Mouse (Mus musculus) testis, adult 2 months (tissue): ENCODE data around the gene Akip1.

ENCODE experiments used
- CTCF ChIP-seq: fragments of 200-500 bp; IDR thresholded peaks from 2 replicates; pipeline ENCODE4 v1.5.1; 2012; ENCODE audit warnings: low read depth, mild to moderate bottlenecking, inconsistent platforms, low read length, moderate library complexity; ENCODE audit not compliant: control insufficient read depth, insufficient read depth, insufficient replicate concordance
- POLR2A ChIP-seq: fragments of 200-500 bp; IDR thresholded peaks from 2 replicates; pipeline ENCODE4 v1.6.1; 2012; ENCODE audit warnings: low read depth, mild to moderate bottlenecking, inconsistent platforms, low read length, moderate library complexity; ENCODE audit not compliant: control insufficient read depth

- TF ChIP-seq CTCF = no peak
- no peak for TF ChIP-seq POLR2A
Observed at GRCm38 (mm10) chr7:109654871-109655270, 48.6 kb upstream of the Akip1 start.
